Mouse (Mus musculus): ENCODE data around the gene Ten1.

GRCm38 (mm10) chr11:116162146-116162545 is 36.5 kb upstream of the Ten1 start:
- TF ChIP-seq CTCF (conservative IDR thresholded peaks at IDR 0.05; ENCODE audit: low read length) (no peak), POU5F1 (IDR thresholded peaks at IDR 0.05; ENCODE audit: borderline replicate concordance, low read length) (no peak)

All from E14TG2a.4 (cell line).